Comparison of ENCODE assay signal across 21 mouse cellular contexts in genomic region chr4:120047060-120047459, GRCm38 (mm10). TPM values are rescaled to one million over a fixed set of nuclear protein-coding genes. Genes with fewer than 3 reads are reported as not detected.
DNase-seq lines count a peak whose midpoint lies in the region; ATAC-seq lines count a peak whose summit lies in the region.
"Had no signal": no experiment of that assay in that cellular context is flagged by ENCODE, and none has a peak within 500 bp of the region (broad histone marks: within the 10 kb centered on the region; RNA-seq: fewer than 3 reads in every experiment).

No protein-coding gene starts in this region.

- no peak for DNase-seq in hindbrain, embryonic 10.5 days (ENCODE audit: low spot score)
- DNase-seq in midbrain, embryonic 11.5 days (ENCODE audit: low spot score, missing footprints), result peak; percentile 35
- DNase-seq in midbrain, embryonic 10.5 days (ENCODE audit: low spot score), result no peak
- no peak for DNase-seq in embryonic facial prominence, embryonic 14.5 days (ENCODE audit: low spot score)
- DNase-seq: adrenal gland, postnatal 14 days; cerebellum, adult 2 months; gastrocnemius, postnatal 10 days; heart, adult 18-20 months; kidney, adult 18-20 months; kidney, postnatal 10 days; right cerebral cortex, postnatal 14 days; thymus, postnatal 25 days had no signal

- H3K9ac ChIP-seq in forebrain, embryonic 15.5 days (replicated peaks), result no peak overlapping the region
- H3K9ac ChIP-seq in forebrain, embryonic 16.5 days (replicated peaks; ENCODE audit: low read depth, low read length), result no peak overlapping the region
- no peak overlapping the region for H3K9ac ChIP-seq in hindbrain, embryonic 12.5 days
- H3K9ac ChIP-seq in midbrain, embryonic 11.5 days (ENCODE audit: low read length), result no peak overlapping the region
- H3K9ac ChIP-seq in embryonic facial prominence, embryonic 14.5 days (ENCODE audit: low read depth, low read length), result no peak overlapping the region
- H3K9ac ChIP-seq: embryonic facial prominence, embryonic 15.5 days; liver, embryonic 15.5 days had no signal

- H3K36me3 ChIP-seq in forebrain, embryonic 15.5 days, result no peaks in the 10 kb centered on the region
- no peaks in the 10 kb centered on the region for H3K36me3 ChIP-seq in forebrain, embryonic 16.5 days (ENCODE audit: control insufficient read depth, insufficient read depth)
- no peaks in the 10 kb centered on the region for H3K36me3 ChIP-seq in hindbrain, embryonic 10.5 days
- H3K36me3 ChIP-seq in hindbrain, embryonic 12.5 days, result no peaks in the 10 kb centered on the region
- H3K36me3 ChIP-seq in midbrain, embryonic 11.5 days (ENCODE audit: control insufficient read depth, insufficient read depth, low read length), result no peaks in the 10 kb centered on the region
- no peaks in the 10 kb centered on the region for H3K36me3 ChIP-seq in midbrain, embryonic 10.5 days
- no peaks in the 10 kb centered on the region for H3K36me3 ChIP-seq in embryonic facial prominence, embryonic 14.5 days (ENCODE audit: control insufficient read depth, insufficient read depth, low read length)
- H3K36me3 ChIP-seq: embryonic facial prominence, embryonic 15.5 days; forebrain, embryonic 10.5 days; liver, embryonic 15.5 days had no signal

- H3K9me3 ChIP-seq in forebrain, embryonic 15.5 days, result no peaks in the 10 kb centered on the region
- no peaks in the 10 kb centered on the region for H3K9me3 ChIP-seq in forebrain, embryonic 16.5 days (ENCODE audit: control insufficient read depth, low read length)
- no peaks in the 10 kb centered on the region for H3K9me3 ChIP-seq in hindbrain, embryonic 10.5 days
- no peaks in the 10 kb centered on the region for H3K9me3 ChIP-seq in hindbrain, embryonic 12.5 days (replicated peaks)
- no peaks in the 10 kb centered on the region for H3K9me3 ChIP-seq in midbrain, embryonic 11.5 days (ENCODE audit: control insufficient read depth, low read length)
- H3K9me3 ChIP-seq in midbrain, embryonic 10.5 days (replicated peaks), result no peaks in the 10 kb centered on the region
- H3K9me3 ChIP-seq in embryonic facial prominence, embryonic 14.5 days (ENCODE audit: control insufficient read depth, low read length), result no peaks in the 10 kb centered on the region
- H3K9me3 ChIP-seq: embryonic facial prominence, embryonic 15.5 days; forebrain, embryonic 10.5 days; liver, embryonic 15.5 days had no signal

- peaks cover 34% of the 10 kb centered on the region for H3K4me1 ChIP-seq in forebrain, embryonic 15.5 days
- peaks cover 16% of the 10 kb centered on the region for H3K4me1 ChIP-seq in forebrain, embryonic 16.5 days (replicated peaks; ENCODE audit: control insufficient read depth, insufficient read depth, low read length)
- 0 out of 2 replicates have a peak, but pooled peaks cover 5% of the 10 kb centered on the region for H3K4me1 ChIP-seq in hindbrain, embryonic 10.5 days (replicated peaks)
- 0 out of 2 replicates have a peak, but pooled peaks cover 2% of the 10 kb centered on the region for H3K4me1 ChIP-seq in hindbrain, embryonic 12.5 days
- no peaks in the 10 kb centered on the region for H3K4me1 ChIP-seq in midbrain, embryonic 11.5 days (ENCODE audit: control insufficient read depth, insufficient read depth, low read length)
- H3K4me1 ChIP-seq in midbrain, embryonic 10.5 days, result 0 out of 2 replicates have a peak, but pooled peaks cover 4% of the 10 kb centered on the region
- H3K4me1 ChIP-seq in embryonic facial prominence, embryonic 14.5 days (ENCODE audit: control insufficient read depth, insufficient read depth, low read length), result peaks cover 7% of the 10 kb centered on the region
- H3K4me1 ChIP-seq: liver, embryonic 15.5 days had no signal

- no peak for ATAC-seq in forebrain, embryonic 15.5 days (replicated peaks)
- no peak for ATAC-seq in forebrain, embryonic 16.5 days
- no peak for ATAC-seq in hindbrain, embryonic 12.5 days (ENCODE audit: low FRiP score)
- ATAC-seq in midbrain, embryonic 11.5 days (ENCODE audit: low FRiP score), result no peak
- ATAC-seq in embryonic facial prominence, embryonic 14.5 days (ENCODE audit: low read depth), result peak; percentile 31; the same call in 1 of the 2 replicates
- ATAC-seq: lung, postnatal 0 days; midbrain, embryonic 16.5 days had no signal

- H3K27me3 ChIP-seq in forebrain, embryonic 15.5 days, result no peaks in the 10 kb centered on the region
- no peaks in the 10 kb centered on the region for H3K27me3 ChIP-seq in forebrain, embryonic 16.5 days (replicated peaks; ENCODE audit: control insufficient read depth, insufficient read depth, low read length)
- 0 out of 2 replicates have a peak, but pooled peaks cover 6% of the 10 kb centered on the region for H3K27me3 ChIP-seq in hindbrain, embryonic 10.5 days (ENCODE audit: insufficient read depth, poor library complexity, severe bottlenecking)
- H3K27me3 ChIP-seq in hindbrain, embryonic 12.5 days, result 0 out of 2 replicates have a peak, but pooled peaks cover 2% of the 10 kb centered on the region
- H3K27me3 ChIP-seq in midbrain, embryonic 11.5 days (ENCODE audit: control insufficient read depth, insufficient read depth, low read length), result no peaks in the 10 kb centered on the region
- no peaks in the 10 kb centered on the region for H3K27me3 ChIP-seq in midbrain, embryonic 10.5 days (ENCODE audit: low read depth, poor library complexity, severe bottlenecking)
- H3K27me3 ChIP-seq in embryonic facial prominence, embryonic 14.5 days (replicated peaks; ENCODE audit: control insufficient read depth, insufficient read depth, low read length), result no peaks in the 10 kb centered on the region
- H3K27me3 ChIP-seq: embryonic facial prominence, embryonic 15.5 days; liver, embryonic 15.5 days had no signal

- H3K27ac ChIP-seq in forebrain, embryonic 15.5 days (replicated peaks), result 0 out of 2 replicates have a peak overlapping the region, but pooled peaks have one; percentile 94
- no peak overlapping the region for H3K27ac ChIP-seq in forebrain, embryonic 16.5 days (ENCODE audit: low read length)
- H3K27ac ChIP-seq in hindbrain, embryonic 10.5 days, result peak overlapping the region; percentile 5; the same call in 1 of the 2 replicates
- no peak overlapping the region for H3K27ac ChIP-seq in hindbrain, embryonic 12.5 days
- H3K27ac ChIP-seq in midbrain, embryonic 11.5 days (ENCODE audit: low read depth, low read length), result no peak overlapping the region
- no peak overlapping the region for H3K27ac ChIP-seq in midbrain, embryonic 10.5 days (replicated peaks)
- no peak overlapping the region for H3K27ac ChIP-seq in embryonic facial prominence, embryonic 14.5 days (replicated peaks; ENCODE audit: low read depth, low read length)
- H3K27ac ChIP-seq: embryonic facial prominence, embryonic 15.5 days; forebrain, embryonic 10.5 days; liver, embryonic 15.5 days had no signal

- H3K4me2 ChIP-seq in forebrain, embryonic 15.5 days (replicated peaks), result no peak overlapping the region
- no peak overlapping the region for H3K4me2 ChIP-seq in forebrain, embryonic 16.5 days (ENCODE audit: low read length)
- no peak overlapping the region for H3K4me2 ChIP-seq in hindbrain, embryonic 12.5 days (replicated peaks)
- H3K4me2 ChIP-seq in midbrain, embryonic 11.5 days, result no peak overlapping the region
- no peak overlapping the region for H3K4me2 ChIP-seq in embryonic facial prominence, embryonic 14.5 days (ENCODE audit: low read depth, low read length)
- H3K4me2 ChIP-seq: embryonic facial prominence, embryonic 15.5 days; liver, embryonic 15.5 days had no signal

- WGBS in forebrain, embryonic 15.5 days, result 32% methylated on average over 4 of the region's 4 CpGs
- WGBS in forebrain, embryonic 16.5 days, result 28% methylated on average over 4 of the region's 4 CpGs
- 30% methylated on average over 4 of the region's 4 CpGs for WGBS in hindbrain, embryonic 10.5 days
- WGBS in hindbrain, embryonic 12.5 days, result 33% methylated on average over 4 of the region's 4 CpGs
- WGBS in midbrain, embryonic 11.5 days, result 33% methylated on average over 4 of the region's 4 CpGs
- WGBS in midbrain, embryonic 10.5 days, result 28% methylated on average over 4 of the region's 4 CpGs
- WGBS in embryonic facial prominence, embryonic 14.5 days, result 25% methylated on average over 4 of the region's 4 CpGs

- H3K4me3 ChIP-seq in forebrain, embryonic 15.5 days, result no peak overlapping the region
- H3K4me3 ChIP-seq in forebrain, embryonic 16.5 days (replicated peaks; ENCODE audit: low read length), result no peak overlapping the region
- H3K4me3 ChIP-seq in hindbrain, embryonic 10.5 days, result no peak overlapping the region
- no peak overlapping the region for H3K4me3 ChIP-seq in hindbrain, embryonic 12.5 days
- H3K4me3 ChIP-seq in midbrain, embryonic 11.5 days (ENCODE audit: low read depth, low read length), result no peak overlapping the region
- no peak overlapping the region for H3K4me3 ChIP-seq in midbrain, embryonic 10.5 days
- no peak overlapping the region for H3K4me3 ChIP-seq in embryonic facial prominence, embryonic 14.5 days (ENCODE audit: low read depth, low read length)
- H3K4me3 ChIP-seq: embryonic facial prominence, embryonic 15.5 days; forebrain, embryonic 10.5 days; liver, embryonic 15.5 days had no signal

RNA-seq across cellular contexts. Expression of gene AL607142.1, which starts 17.7 kb away (rescaled TPM):
- not detected in 2 replicates for polyA plus RNA-seq in forebrain, embryonic 15.5 days (2015; fragmentation: Nextera tagmentation; extraction: Ambion mirVana)
- polyA plus RNA-seq in forebrain, embryonic 16.5 days (2015; fragmentation: Nextera tagmentation; extraction: Ambion mirVana), result not detected in 2 replicates
- not detected in 2 replicates for polyA plus RNA-seq in hindbrain, embryonic 10.5 days (2016; fragmentation: Nextera tagmentation; extraction: Ambion mirVana)
- not detected in 2 replicates for polyA plus RNA-seq in hindbrain, embryonic 12.5 days (2016; fragmentation: Nextera tagmentation; extraction: Ambion mirVana)
- not detected in 2 replicates for polyA plus RNA-seq in midbrain, embryonic 11.5 days (2014; fragmentation: Nextera tagmentation; extraction: Ambion mirVana)
- polyA plus RNA-seq in midbrain, embryonic 10.5 days (2016; fragmentation: Nextera tagmentation; extraction: Ambion mirVana), result not detected in 2 replicates
- polyA plus RNA-seq in embryonic facial prominence, embryonic 14.5 days (2014; fragmentation: Nextera tagmentation; extraction: Ambion mirVana), result not detected in 2 replicates
- polyA plus RNA-seq: cerebellum, adult 2 months; embryonic facial prominence, embryonic 15.5 days; forebrain, embryonic 10.5 days; limb, embryonic 14.5 days; liver, embryonic 15.5 days; lung, postnatal 0 days; midbrain, embryonic 16.5 days had no signal

Comparison
In these comparisons a context has a peak if more than half of its experiments do, and no peak if none do; other contexts are left out.
1. H3K27ac ChIP-seq: peak in forebrain, embryonic 15.5 days (single experiment) and hindbrain, embryonic 10.5 days (single experiment); none in forebrain, embryonic 16.5 days (single experiment), hindbrain, embryonic 12.5 days (single experiment), midbrain, embryonic 11.5 days (single experiment), midbrain, embryonic 10.5 days (single experiment) and embryonic facial prominence, embryonic 14.5 days (single experiment).